Mouse (Mus musculus): ENCODE measurements around the gene Mrps24.

- TF ChIP-seq CTCF (IDR thresholded peaks at IDR 0.05; ENCODE audit: low read depth, low read length), result no peak
- no peak for TF ChIP-seq POLR2A (IDR thresholded peaks at IDR 0.05; ENCODE audit: borderline replicate concordance, low read depth, low read length)
Measured at GRCm38 (mm10) chr11:5703341-5703740, 12.1 kb downstream of the Mrps24 start.
